Mouse (Mus musculus) forebrain, embryonic 11.5 days (tissue): ENCODE measurements around the gene Mpnd. TPM values are rescaled to one million over a fixed set of nuclear protein-coding genes. Genes with fewer than 3 reads are reported as not detected.
"Not testable (repeated sequence)": the region's sequence is repeated elsewhere in the genome, so short reads cannot be mapped to it uniquely, and the experiment has no call there.

Experiments used
- ATAC-seq: fragments of 200-750 bp; cut with Nextera tagmentation; replicated peaks from 2 replicates; pipeline ENCODE4 v1.8.0; 2017; ENCODE audit warnings: moderate TSS enrichment; ENCODE audit not compliant: low FRiP score
- DNase-seq: peaks from one replicate; pipeline ENCODE4 v3.0.0-alpha.2; 2017; ENCODE audit warnings: low spot score
- H3K27ac ChIP-seq: fragments of 300-500 bp; sonication (generic); 2 replicates; pipeline ENCODE4 v1.5.1; 2014; ENCODE audit warnings: low read depth, low read length
- H3K27me3 ChIP-seq: fragments of 300-500 bp; sonication (generic); 2 replicates; pipeline ENCODE4 v1.6.1; 2014; ENCODE audit warnings: mild to moderate bottlenecking, low read length, mixed read lengths; ENCODE audit not compliant: control insufficient read depth, insufficient read depth
- H3K36me3 ChIP-seq: fragments of 300-500 bp; sonication (generic); 2 replicates; pipeline ENCODE4 v1.6.1; 2014; ENCODE audit warnings: mild to moderate bottlenecking, low read length, moderate library complexity, mixed read lengths; ENCODE audit not compliant: control insufficient read depth, insufficient read depth
- H3K4me1 ChIP-seq: fragments of 300-500 bp; sonication (generic); replicated peaks from 2 replicates; pipeline ENCODE4 v1.6.1; 2014; ENCODE audit warnings: low read length, mixed read lengths; ENCODE audit not compliant: control insufficient read depth, insufficient read depth
- H3K4me2 ChIP-seq: fragments of 300-500 bp; sonication (generic); 2 replicates; pipeline ENCODE4 v1.6.1; 2014; ENCODE audit warnings: low read depth, mild to moderate bottlenecking, low read length, moderate library complexity, mixed read lengths; ENCODE audit not compliant: severe bottlenecking
- H3K4me3 ChIP-seq: fragments of 300-500 bp; sonication (generic); 2 replicates; pipeline ENCODE4 v1.5.1; 2014; ENCODE audit warnings: low read depth, low read length
- H3K9ac ChIP-seq: fragments of 300-500 bp; sonication (generic); 2 replicates; pipeline ENCODE4 v1.6.1; 2014; ENCODE audit warnings: low read length
- H3K9me3 ChIP-seq: fragments of 300-500 bp; sonication (generic); 2 replicates; pipeline ENCODE4 v1.6.1; 2016; ENCODE audit warnings: low read length, mixed read lengths; ENCODE audit not compliant: control insufficient read depth
- WGBS: fragments of 180-500 bp; shearing (Covaris S2); extraction: QIAGEN DNeasy Blood & Tissue Kit; methylation state at CpG from one replicate; pipeline ENCODE4 v1.1.7; 2014; 5-methylcytosine and 5-hydroxymethylcytosine counted together
- polyA plus RNA-seq: library from polyadenylated mRNA; unstranded; fragments of >200 nt; fragmentation: Nextera tagmentation; extraction: Ambion mirVana; gene quantifications from 2 replicates; pipeline ENCODE4 v1.2.1, GENCODE M21; 2014

The Mpnd gene
- polyA plus RNA-seq, 1 experiment from 2014 or later: 164 TPM

GRCm38 (mm10) chr17:56040030-56040856 lies 34.7 kb downstream of the Mpnd start, which contains the start of gene Chaf1a:
Gene Chaf1a, plus strand, starts transcription at chr17:56040439.
- WGBS: under 1% methylated on average over 68 of the region's 68 CpGs

DNA sequence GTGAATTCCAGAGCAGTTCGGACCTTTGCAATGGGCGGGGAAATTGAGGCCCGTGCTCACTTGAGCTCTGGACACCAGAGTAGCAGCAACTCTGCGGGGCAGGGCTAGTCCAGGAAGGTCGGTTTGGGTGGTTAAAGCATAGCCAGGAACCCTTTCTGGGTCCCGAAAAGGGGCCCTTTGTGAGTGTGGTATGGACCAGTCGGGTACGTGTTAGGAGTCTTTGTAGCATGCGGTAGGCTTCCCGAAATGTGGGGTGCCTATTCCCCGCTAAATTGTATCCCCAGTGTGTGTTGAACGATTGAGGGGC lies 35.3 kb downstream of the Mpnd start:
- no peak for DNase-seq
- Histone ChIP-seq H3K4me1 (peaks cover 9% of the 10 kb centered on the region), H3K4me3 (peak overlapping the region; percentile 80), H3K9ac (peak overlapping the region; percentile 83), H3K4me2 (peak overlapping the region; percentile 61), H3K27ac (peak overlapping the region; percentile 18; the same call in 1 of the 2 replicates), H3K9me3 (no peaks in the 10 kb centered on the region), H3K36me3 (no peaks in the 10 kb centered on the region), H3K27me3 (no peaks in the 10 kb centered on the region)
- no peak for ATAC-seq
- WGBS: 4% methylated on average over 12 of the region's 12 CpGs

More at GRCm38 (mm10) chr17:56040030-56040856, 34.7 kb downstream of the Mpnd start, which contains the start of gene Chaf1a:
- Histone ChIP-seq H3K4me1 (peaks cover 14% of the 10 kb centered on the region), H3K4me2 (peak within 1 kb of the TSS; percentile 61), H3K9ac (peak within 1 kb of the TSS; percentile 83), H3K27ac (peak within 1 kb of the TSS; percentile 71; the same call in 1 of the 2 replicates), H3K27me3 (no peaks in the 10 kb centered on the region), H3K4me3 (peak within 1 kb of the TSS; percentile 80), H3K9me3 (no peaks in the 10 kb centered on the region), H3K36me3 (no peaks in the 10 kb centered on the region)
- DNase-seq (peak; percentile 97), ATAC-seq (peak; percentile 84)

DNA sequence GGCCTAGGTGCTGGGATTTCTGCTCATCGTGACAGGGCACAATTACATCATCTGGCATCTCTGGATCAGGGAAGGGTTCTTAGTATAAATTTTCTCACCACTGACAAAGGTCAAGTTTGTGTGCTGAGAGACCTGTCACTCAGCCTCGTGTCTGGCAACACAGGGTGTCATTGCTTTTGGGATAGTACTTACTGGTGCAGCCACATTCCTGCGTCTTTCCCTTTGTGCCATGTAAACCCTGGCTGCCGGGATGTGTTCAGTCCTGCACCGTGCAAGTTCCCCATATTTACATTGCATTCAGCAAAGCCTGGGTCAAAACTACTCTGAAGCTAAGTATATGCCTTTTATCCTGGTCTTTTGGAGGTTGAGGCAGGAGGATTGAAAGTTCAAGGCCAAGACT lies 45.9 kb downstream of the Mpnd start:
- 90% methylated on average over 5 of the region's 5 CpGs for WGBS
- Histone ChIP-seq H3K27me3 (no peaks in the 10 kb centered on the region), H3K9ac (no peak overlapping the region), H3K4me1 (no peaks in the 10 kb centered on the region), H3K4me2 (no peak overlapping the region), H3K9me3 (no peaks in the 10 kb centered on the region), H3K4me3 (no peak overlapping the region), H3K27ac (no peak overlapping the region), H3K36me3 (peaks cover 18% of the 10 kb centered on the region)
- no peak; the same call in 1 of the 2 replicates for ATAC-seq
- DNase-seq: no peak

DNA sequence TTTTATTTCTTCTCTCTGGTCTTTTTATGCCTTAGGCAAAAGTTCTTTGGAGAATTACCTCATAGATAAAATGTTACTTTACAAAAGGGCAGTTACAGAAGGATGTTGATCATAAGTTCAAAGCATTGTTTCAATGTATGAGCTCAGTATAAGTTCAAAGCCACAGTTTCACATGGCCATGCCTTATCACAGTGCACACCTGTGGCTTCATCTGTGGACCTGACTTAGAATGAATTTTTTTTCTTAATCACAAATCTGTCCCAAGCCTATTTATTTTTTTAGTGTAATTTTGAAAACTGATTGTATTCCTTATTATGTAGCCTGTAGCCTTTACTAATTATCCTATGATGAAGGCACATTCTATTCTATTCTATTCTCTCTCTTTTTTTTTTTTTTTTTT lies 49.4 kb downstream of the Mpnd start:
- H3K4me3 ChIP-seq: no peak overlapping the region
- no peak overlapping the region for H3K9ac ChIP-seq
- no peaks in the 10 kb centered on the region for H3K27me3 ChIP-seq
- H3K9me3 ChIP-seq: no peaks in the 10 kb centered on the region
- DNase-seq: no peak
- no peak overlapping the region for H3K4me2 ChIP-seq
- no peak for ATAC-seq
- no peaks in the 10 kb centered on the region for H3K4me1 ChIP-seq
- H3K27ac ChIP-seq: no peak overlapping the region
- H3K36me3 ChIP-seq: peaks cover 31% of the 10 kb centered on the region

DNA sequence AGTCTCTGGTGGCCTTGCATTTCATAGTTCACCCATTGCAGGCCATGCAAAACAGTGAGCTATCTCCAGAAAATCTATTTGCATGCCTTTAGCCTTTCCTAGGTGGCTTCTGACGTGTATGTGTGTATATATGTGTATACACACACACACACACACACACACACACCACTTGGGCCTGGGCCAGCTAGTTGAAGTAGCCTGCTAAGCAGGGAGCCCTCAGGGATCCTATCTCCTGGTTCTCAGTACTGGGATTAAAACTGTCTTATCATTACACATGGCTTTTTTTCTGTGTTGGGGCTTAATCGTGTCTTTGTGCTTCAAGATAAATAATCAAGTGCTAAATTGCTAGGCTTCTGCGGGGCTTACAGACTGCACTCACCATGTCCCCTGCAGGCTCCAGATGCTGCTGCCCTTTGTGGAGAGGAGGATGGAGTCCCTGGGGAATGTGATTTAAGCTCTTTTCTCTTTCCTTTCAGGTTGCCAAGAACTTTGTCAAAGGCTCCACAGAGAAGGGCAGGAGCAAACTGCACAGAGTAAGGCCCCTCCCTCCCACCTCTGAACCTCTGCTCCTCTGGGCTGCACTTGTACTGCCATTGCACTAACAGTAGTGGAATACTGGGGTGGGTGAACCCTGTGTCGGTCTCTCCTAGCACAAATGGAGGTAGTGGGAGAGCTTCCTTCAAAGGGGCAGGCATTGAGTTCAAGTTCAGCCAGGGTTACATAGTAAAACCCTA lies 50.6 kb downstream of the Mpnd start:
- H3K4me3 ChIP-seq: no peak overlapping the region
- H3K4me2 ChIP-seq: no peak overlapping the region
- no peaks in the 10 kb centered on the region for H3K27me3 ChIP-seq
- ATAC-seq: no peak
- H3K4me1 ChIP-seq: no peaks in the 10 kb centered on the region
- H3K9me3 ChIP-seq: no peaks in the 10 kb centered on the region
- 83% methylated on average over 4 of the region's 4 CpGs for WGBS
- no peak overlapping the region for H3K27ac ChIP-seq
- peaks cover 41% of the 10 kb centered on the region for H3K36me3 ChIP-seq
- H3K9ac ChIP-seq: no peak overlapping the region
- no peak for DNase-seq

GRCm38 (mm10) chr17:56057381-56058120 lies 52.0 kb downstream of the Mpnd start:
- no peaks in the 10 kb centered on the region for H3K4me1 ChIP-seq
- no peaks in the 10 kb centered on the region for H3K9me3 ChIP-seq
- H3K4me2 ChIP-seq: no peak overlapping the region
- WGBS: 84% methylated on average over 11 of the region's 11 CpGs
- no peak for DNase-seq
- no peak overlapping the region for H3K9ac ChIP-seq
- ATAC-seq: no peak
- no peak overlapping the region for H3K4me3 ChIP-seq
- no peaks in the 10 kb centered on the region for H3K27me3 ChIP-seq
- no peak overlapping the region for H3K27ac ChIP-seq
- H3K36me3 ChIP-seq: peaks cover 47% of the 10 kb centered on the region

GRCm38 (mm10) chr17:56062081-56062480 lies 56.6 kb downstream of the Mpnd start:
- WGBS: 95% methylated on average over 7 of the region's 7 CpGs
- Histone ChIP-seq H3K4me1 (no peaks in the 10 kb centered on the region), H3K9ac (no peak overlapping the region), H3K27ac (no peak overlapping the region), H3K4me3 (no peak overlapping the region), H3K4me2 (no peak overlapping the region), H3K9me3 (no peaks in the 10 kb centered on the region), H3K27me3 (no peaks in the 10 kb centered on the region), H3K36me3 (peaks cover 75% of the 10 kb centered on the region)
- ATAC-seq (no peak), DNase-seq (no peak)

GRCm38 (mm10) chr17:56065715-56066114 lies 60.2 kb downstream of the Mpnd start:
- H3K9me3 ChIP-seq, H3K4me1 ChIP-seq, H3K4me2 ChIP-seq, H3K27ac ChIP-seq, ATAC-seq, H3K4me3 ChIP-seq, H3K9ac ChIP-seq, DNase-seq, H3K27me3 ChIP-seq: not testable (repeated sequence)
- peaks cover 66% of the 10 kb centered on the region for H3K36me3 ChIP-seq
- 86% methylated on average over 6 of the region's 6 CpGs for WGBS
